Mouse (Mus musculus): Measurements from ENCODE around the gene Arid5a.

- TF ChIP-seq POLR2A (IDR thresholded peaks at IDR 0.05; ENCODE audit: insufficient read length, low read depth) (no peak), USF1 (IDR thresholded peaks at IDR 0.05; ENCODE audit: low read depth) (no peak), TCF12 (IDR thresholded peaks at IDR 0.05; ENCODE audit: insufficient read depth, poor library complexity, severe bottlenecking) (no peak), MAX (IDR thresholded peaks at IDR 0.05; ENCODE audit: low read depth) (no peak), E2F4 (IDR thresholded peaks at IDR 0.05; ENCODE audit: insufficient read depth) (no peak), REST (IDR thresholded peaks at IDR 0.05; ENCODE audit: insufficient read depth, insufficient read length) (no peak)
These were observed 15.5 kb downstream of the Arid5a start for GRCm38 (mm10) chr1:36323076-36323475.

All from myocyte (in vitro differentiated cells).